Mouse (Mus musculus) olfactory bulb, adult 2 months (tissue): Measurements from ENCODE around the gene Med16.

Source experiments
- CTCF ChIP-seq: fragments of 200-500 bp; IDR thresholded peaks from 2 replicates; pipeline ENCODE4 v1.5.1; 2012; ENCODE audit warnings: low read depth, mild to moderate bottlenecking, low read length, moderate library complexity; ENCODE audit not compliant: insufficient read depth
- POLR2A ChIP-seq: fragments of 200-500 bp; IDR thresholded peaks from 2 replicates; pipeline ENCODE4 v1.6.1; 2012; ENCODE audit warnings: mild to moderate bottlenecking, low read depth, low read length, moderate library complexity; ENCODE audit not compliant: insufficient read depth

DNA sequence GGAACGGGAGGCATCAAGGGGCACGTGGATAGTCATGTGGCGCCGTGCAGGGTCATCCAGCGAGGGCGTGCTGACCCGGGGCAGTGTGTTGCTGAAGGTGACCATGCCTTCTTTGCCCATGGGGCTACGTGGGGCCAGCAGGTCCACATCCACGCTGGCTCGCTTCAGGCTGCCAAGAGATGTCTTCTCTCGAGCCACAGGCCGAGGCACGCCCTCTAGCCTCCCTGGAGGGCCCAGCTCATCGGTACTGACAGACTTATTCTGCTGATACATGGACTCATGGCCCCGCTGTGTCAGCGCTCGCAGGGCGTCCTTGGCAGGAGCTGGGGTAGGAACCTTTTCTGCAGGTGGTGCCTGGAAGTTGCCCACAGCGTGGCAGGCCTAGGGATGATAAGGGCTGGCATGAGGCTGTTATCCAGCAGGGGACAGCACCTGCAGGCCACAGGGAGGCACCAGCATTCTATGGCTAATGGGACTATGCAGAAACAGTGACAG lies 42.9 kb downstream of the Med16 start:
- no peak for TF ChIP-seq CTCF
- no peak for TF ChIP-seq POLR2A
